Mouse (Mus musculus) thymus, adult 2 months (tissue): ENCODE data around the gene Dnah5.

Experiments used
- CTCF ChIP-seq: fragments of 200-500 bp; IDR thresholded peaks from 2 replicates; pipeline ENCODE4 v1.5.1; 2012; ENCODE audit warnings: mild to moderate bottlenecking, control low read depth, low read length, moderate library complexity, borderline replicate concordance; ENCODE audit not compliant: control insufficient read depth, poor library complexity, insufficient read depth; ENCODE audit errors: extremely low read depth
- POLR2A ChIP-seq: fragments of 200-500 bp; IDR thresholded peaks from 2 replicates; pipeline ENCODE4 v1.6.1; 2012; ENCODE audit warnings: mild to moderate bottlenecking, low read length, control low read depth, moderate library complexity; ENCODE audit not compliant: control insufficient read depth, poor library complexity, insufficient read depth; ENCODE audit errors: extremely low read depth

DNA sequence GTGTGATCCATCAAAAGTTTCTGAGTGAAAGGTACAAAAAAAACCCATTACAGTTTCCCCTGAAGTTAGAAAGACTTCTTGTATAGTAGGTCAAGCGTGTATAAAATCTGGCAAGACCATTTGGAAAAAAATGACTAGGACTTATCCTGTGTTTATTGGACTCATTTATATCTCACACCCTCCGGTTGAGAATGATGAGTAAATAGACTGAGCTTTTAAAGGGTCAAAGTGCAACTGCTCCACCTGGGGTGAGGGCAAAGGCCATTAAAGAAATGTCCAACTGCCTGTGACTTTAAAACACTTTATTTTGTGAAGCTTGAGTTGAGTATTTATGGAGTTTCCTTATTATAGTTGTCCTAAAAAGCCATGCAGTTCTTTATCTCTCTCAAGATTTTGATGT, 168.0 kb downstream of the Dnah5 start:
- TF ChIP-seq POLR2A (no peak), CTCF (no peak)
